Mouse (Mus musculus) embryo, embryonic 11.5 days (tissue): Measurements from ENCODE around the gene Shc3.

Experiments used
- DNase-seq: peaks from one replicate; pipeline ENCODE4 v3.0.0-alpha.2; 2012; ENCODE audit warnings: low read depth, low spot score

The Shc3 gene

DNA sequence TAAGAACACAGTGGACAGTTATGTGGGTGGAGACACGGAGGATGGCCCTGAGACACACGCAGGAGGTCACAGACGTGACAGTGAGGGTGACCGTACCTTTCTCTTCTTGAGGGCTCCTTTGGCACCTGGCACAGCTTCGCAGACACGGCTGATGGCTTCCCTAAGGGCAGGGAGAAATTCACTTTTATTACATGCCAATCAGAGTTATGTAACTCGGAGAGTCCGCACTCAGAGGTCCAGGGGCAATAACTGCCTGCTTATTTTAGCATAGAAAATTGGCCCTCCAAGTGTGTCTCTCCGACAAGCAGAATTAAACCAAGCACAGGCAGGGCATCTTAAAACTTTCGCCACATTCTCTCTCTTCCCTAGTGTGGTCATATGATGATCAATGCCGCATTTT lies 86.4 kb downstream of the Shc3 start:
- no peak for DNase-seq

DNA sequence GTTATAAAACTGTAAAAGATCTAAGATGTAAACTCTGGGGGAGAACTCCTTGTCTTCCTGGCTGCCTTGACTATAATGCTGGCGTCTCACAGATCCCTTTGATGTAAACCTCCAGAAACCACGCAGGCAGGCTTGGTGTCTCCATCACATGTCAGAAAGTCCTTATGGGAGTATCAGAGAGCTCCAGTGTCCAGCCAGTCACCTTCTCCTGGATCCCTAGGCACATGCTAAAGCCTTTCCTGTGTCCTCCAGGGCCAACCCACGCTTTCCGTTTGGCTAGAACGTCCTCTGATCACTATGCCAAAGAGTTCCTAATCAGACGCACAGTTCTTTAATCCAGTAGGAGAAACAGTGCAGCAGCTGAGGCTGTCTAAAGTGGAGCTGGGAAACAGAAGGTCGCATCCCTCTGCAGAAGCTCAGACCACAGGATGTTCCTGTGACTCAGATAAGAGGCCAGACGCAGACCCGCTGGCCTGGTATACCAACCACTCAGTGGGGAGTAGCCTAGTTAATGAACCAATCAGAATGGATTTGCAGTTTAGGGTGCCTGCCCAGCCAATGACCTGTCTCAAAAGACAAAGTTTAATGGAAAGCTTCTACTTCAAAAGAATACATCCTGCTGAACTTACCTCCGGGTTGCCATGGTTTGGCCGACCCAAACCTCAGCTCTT lies 88.7 kb downstream of the Shc3 start:
- DNase-seq, result no peak

DNA sequence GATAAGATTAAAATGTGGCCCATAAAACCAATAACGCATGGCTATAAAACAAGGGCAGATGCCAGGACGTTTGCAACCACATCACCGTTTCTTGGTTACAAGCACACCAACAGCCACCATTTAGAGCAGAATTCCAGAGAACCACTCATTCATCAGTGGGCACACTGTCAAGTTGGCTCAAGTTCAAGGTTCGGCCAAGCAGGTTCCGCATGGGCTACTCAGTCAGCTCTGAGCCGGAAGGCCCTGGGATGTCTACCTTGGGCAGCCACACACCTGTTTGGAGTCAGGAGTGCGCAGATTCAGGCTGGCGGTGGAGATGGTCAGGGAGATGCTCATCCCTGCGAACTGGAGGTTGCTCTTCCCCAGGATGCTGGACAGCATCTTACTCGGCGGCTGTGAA lies 89.4 kb downstream of the Shc3 start:
- DNase-seq, result no peak

DNA sequence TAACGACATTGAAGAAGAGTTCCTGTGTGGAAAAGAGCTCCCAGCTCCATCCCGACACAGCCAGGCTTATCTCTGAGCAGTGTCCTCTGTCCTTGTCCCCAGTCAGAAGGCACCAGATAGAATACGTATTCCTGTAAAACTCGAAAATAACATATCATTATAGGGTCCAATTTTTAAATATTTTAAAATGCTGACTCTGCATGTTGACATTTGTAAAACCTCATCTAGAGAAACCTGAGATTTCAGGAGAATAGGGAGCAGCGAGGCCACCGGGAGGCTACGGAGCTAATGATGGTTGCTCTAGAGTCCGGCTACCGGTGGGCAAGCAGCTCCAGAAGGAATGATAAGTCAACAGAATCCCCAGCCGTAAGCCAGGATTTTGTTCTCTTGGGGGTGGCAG lies 92.2 kb downstream of the Shc3 start:
- no peak for DNase-seq

DNA sequence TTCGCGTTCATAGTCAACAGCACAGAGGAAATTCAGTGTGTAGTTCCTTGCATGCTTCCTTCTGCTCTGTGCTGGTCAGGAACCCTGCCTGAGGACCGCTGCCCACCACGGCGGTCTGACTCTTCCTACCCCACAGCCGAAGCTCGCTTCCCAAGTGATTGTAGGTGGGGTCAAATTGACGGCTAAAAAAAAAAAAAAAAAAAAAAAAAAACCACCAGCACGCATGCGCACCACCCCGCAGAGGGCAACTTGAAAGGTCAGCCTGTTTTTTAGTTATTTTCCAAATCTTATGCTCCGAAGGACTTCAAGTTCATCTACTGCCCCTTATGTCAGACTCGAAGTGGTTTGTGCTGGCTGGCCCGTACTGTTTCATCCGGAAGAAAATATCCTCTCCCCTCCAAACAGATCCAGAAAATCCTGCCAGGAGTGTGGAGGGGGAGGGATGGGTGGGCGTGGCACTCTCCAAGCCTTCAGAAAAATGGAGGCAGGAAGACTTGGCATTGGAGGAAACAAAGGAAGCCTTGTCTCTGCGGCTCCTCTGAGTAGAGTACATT lies 100.4 kb downstream of the Shc3 start:
- DNase-seq, result no peak

DNA sequence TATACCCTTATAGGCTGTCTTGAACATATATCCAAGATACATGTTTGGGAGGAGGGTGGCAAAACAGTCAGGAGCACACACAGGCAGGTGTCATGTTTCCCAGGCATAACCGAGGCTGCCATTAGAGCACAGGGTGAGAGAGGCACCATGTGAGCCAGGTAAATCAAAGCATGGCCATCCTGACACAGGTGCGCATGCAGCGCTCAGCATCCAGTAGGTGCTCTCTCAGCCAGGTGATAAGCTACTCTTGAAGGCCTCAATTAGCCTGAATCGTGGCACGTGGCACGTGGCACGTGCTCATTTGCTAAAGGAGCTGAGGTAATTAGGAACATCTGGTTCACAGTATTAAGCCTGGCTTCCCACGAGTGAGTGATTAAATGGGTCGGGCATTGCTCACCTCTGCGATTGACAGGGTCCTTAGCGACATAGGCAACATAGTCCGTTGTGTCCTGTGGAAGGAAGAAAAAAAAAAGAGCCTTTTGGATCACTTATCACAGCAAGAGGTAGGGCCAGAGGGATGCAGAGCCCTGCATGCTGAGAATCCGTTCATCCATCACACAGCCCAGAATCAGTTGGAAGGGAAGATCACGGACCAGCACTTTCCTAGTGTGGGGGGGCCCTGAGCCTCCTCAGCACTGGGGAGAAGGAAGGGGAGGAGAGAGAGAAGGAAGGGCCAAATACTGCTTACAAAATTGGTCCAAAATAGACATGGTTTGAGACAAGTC lies 102.9 kb downstream of the Shc3 start:
- no peak for DNase-seq

DNA sequence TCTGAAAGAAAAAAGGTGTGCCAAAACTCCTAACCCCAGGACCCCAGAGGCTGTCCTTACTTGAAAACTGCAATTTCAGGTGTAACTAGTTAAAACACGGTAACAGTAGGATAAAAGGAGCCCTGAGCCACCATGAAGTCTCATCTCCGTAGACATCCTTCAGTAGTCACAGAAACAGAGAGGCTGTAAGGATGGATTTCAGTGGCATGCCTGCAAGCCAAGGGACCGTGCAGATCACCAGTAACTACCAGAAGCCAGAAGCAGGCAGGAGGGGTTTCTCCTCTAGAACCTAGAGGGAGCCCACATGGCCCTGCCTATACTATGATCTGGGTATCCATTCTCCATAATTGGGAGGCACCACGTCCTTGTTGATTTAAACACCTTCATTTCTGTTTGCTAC lies 104.9 kb downstream of the Shc3 start:
- no peak for DNase-seq

DNA sequence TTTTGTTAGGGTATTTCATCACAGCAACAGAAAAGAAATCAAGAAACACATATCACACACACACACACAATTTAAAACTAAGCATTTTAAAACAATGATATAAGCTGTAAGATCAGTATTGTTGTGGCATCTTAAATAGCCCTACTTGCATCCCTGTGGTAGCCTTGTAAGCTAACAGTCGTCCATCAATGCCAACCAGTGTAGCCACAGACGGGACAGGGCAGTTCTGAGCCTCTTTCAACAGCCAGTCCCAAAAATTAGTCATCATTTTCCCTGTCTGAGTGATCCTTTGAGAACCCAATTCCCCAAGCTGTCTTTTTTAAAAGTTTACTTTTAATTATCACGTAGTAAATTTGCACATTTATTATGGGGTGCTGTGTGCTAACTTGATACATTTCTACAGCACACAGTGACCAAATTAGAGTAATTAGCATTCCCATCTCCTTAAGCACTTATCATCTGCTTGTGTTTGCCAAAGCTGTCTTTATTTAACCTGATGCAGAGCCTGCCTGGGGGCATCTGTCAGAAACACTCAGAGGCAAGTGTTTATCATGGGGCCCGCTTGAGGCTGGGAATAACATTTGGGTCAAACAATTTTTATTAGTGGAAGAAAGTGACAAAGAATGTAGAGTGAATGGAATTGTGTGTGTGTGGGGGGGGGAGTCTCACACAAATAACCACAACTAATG lies 112.9 kb downstream of the Shc3 start:
- no peak for DNase-seq

DNA sequence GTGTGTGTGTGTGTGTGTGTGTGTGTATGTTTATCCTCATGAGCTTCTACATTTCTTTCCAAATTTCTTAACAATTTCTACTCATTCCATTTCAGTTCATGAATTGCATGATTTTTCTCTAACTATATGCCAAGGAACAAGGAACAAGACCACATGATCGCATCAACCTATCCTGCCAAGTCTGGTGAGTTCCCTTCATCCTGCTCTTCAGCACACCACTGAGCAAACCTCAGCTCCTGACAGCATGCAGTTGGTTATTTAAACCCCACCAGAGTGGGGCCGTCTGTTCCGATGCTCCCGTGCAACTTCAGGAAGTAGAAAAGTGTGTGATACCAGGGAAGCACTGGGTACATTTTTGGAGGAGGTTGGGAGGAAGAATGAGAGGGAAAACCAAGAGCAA lies 122.7 kb downstream of the Shc3 start:
- no peak for DNase-seq

DNA sequence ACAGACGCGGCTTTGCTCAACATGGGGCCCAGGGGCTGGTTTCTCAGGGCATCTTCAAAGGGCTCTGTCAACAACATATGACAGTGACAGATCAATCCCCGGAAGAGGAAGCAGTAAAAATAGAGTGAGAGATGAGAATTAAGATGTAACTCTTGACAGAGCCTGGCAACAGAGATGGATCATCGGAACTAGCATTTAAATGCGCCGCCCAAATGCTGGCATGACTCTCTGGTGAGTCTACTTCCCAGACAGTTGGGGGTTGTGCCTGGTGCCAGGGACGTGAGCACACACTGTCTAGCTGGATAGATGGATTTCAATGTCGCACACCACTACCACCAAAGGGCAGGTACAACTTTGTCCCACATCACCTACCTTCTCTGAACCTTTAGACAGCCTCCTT lies 126.3 kb downstream of the Shc3 start:
- no peak for DNase-seq

DNA sequence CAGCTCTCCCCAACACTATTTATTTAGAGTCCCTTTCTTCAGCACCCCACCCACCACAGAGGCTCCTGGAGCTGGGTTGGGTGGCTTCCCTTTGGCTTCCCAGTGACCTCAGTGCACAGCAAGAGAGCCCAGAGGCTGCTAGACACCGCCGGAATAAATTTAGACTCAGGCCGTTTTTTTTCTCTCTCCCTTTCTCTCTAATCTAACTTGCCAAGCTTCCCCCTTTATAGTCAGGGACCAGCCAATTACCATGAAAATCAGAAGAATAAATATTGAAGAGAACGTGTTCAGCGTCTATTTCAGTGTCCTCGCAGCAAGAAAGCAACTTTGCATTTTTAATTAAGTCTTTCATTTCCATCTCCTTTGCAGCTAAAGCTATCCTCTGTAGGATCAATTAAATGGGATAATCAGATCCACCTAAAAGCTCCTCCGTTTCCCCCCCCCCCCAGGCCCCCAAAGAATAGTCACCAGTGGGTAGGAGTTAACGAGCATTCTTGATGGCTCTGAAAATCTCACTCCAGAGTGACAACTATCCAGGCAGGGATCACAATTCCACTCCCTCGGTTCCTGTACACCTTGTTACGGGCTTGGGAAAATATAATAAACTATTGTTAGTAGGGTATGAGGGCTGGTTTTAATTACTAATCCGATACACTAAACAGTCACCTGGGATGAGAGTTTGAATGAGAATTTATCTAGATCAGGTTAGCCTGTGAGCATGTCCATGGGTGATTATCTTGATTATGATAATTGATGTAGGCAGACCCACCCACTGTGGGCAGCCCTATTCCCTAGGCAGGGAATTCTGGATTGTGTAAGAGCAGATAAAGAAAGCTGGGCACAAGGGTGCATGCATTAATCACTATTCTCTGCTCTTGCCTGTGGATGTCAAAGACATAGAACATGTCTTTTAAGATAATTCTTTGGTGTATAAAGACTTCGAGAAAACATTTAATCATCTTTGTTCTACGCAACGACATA lies 131.8 kb downstream of the Shc3 start:
- no peak for DNase-seq

DNA sequence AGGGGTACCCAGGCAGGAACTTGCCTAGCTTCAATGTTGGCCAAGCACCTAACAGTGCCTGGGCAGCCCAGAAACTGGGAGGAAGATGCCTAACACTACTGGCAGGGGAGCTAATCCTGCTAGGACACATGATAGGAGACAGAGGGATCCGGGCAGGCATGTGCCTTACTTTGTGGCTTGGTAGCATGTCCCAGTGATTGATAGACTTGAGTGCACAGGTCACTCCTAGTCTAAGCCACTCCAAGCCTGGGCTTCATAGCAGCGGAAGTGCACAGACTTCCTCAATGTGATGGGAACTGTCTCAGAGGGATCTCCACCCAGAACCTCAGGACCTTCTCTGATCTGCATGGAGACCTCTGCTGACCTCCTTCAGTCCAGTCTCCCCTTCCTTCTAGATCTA lies 134.1 kb downstream of the Shc3 start:
- DNase-seq, result no peak

DNA sequence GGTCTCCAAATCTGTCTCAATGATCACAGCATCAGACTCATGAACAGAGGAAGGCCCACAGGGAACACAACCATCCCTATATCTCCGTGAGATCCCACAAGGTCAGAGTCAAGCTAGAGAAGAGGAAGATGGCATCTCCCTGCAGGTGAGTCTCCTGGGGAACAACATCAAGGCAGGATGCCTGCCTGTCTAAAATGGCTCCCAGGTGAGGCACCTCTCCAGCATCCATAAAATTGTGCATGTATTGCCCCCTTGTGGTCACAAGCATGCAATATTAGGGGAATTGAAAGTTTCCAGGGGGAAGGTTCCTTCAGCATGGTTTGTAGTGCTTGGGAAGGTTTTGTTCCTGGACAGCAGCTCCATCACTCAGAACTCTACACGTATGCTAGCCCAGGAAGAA lies 134.8 kb downstream of the Shc3 start:
- no peak for DNase-seq

DNA sequence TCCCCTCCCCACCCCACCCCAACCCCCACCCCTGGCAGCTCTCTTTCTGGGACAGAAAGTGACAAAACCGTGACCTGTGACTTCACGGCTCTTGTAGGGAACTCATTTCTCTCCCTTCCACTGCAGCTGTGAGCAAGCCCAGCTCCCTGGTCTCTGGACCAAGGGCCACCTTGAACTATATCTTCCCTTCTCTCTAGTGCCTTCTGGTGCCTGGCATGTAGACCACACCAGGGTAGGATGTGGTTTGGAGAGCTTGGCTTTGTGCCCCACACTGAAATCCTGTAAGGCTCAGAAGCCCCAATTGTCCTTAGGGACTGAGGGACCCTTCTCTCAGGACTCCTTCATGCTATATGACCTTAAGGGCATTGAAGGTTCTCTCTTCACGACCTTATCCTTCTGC lies 135.8 kb downstream of the Shc3 start:
- no peak for DNase-seq

DNA sequence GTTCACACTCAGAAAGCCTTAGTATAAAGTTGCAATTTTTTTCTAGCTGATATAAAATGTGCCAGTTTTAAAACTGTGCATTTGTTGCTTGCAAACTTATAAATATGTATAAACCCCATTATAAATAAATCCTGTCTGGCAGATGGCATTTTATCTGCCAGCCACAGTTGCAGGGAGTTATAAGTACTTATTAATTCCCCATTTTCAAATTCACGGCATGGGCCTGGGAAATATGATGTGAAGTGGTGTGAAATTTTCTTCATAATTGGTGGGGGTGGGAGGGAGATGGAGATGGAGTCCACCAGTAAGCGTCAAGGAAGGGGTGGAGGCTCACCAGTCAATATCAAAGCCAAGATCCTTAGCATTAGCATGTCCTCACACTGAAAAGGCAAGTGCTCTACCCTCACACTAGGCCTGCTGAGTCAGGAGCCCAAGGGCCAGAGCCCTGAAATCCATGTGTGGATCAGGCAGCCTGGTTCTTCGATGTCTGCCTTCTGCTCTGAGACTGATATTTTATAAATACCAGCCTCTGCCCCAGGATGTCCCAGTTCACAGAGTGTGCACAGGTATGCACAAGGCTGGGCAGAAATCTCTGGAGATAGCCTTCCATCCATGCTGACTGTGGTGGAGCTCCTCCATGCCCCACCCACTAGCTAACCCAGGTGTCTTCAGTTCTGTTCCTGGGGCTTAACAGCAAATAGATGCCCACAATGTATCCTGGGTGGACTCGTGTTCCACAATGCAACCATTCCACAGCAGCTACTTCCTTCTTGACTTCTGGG lies 143.4 kb downstream of the Shc3 start:
- no peak for DNase-seq

DNA sequence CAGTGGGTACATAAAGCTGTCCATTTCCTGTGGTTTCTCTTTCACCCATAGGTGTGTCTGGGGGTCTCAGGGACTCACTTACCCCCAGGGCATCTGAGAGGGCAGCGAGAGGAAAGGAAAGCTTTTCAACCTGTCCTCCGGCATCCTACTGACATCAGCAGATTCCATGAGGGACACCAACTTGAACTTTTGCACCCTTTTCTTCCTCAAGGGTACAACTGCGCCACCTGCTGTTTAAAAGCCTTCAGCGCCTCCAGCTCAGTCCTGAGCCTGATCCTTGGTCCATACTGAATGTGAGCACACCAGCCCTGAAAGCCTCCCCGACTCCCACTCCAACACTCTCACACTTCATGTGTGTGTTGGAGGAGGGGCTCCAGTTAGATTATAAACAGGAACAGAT lies 144.6 kb downstream of the Shc3 start:
- peak; percentile 56 for DNase-seq

DNA sequence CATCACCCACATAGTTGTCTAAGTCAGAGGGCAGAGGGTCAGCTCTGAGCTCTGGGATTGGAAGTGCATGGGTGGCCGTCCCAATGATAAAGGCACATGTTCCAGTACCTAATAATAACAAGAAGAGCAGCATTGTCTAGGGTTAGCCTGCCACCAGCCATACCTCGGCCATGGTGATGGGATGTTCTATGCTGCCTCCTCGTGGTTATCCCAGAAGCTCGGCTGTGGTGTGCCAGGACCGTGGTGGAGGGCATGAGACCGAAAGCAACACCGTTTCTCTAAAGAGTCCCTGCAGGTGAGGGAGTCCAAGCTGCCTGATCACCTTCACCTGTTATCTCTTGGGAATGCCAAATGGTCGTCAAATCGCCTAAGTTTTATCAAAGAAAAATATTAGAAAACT lies 145.6 kb downstream of the Shc3 start:
- no peak for DNase-seq

DNA sequence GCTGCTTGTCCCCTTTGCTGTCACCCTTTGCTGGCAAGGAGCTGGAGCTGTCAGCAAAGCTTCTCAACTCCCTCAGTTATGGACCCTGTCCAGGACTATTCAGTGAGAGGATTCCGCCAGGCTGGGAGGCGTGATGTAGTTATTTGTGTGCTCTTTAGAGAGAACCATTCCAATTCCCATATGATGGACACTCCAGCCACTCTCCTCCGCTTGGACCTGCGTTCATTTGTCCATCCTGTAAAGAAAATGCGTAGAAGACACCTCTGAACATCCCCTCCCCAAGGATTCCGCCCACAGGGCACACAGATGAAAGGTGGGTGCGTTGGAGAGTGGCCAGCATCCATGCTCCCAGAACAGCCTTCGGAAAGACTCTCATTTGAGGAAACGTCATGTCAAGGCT lies 148.4 kb downstream of the Shc3 start:
- no peak for DNase-seq

DNA sequence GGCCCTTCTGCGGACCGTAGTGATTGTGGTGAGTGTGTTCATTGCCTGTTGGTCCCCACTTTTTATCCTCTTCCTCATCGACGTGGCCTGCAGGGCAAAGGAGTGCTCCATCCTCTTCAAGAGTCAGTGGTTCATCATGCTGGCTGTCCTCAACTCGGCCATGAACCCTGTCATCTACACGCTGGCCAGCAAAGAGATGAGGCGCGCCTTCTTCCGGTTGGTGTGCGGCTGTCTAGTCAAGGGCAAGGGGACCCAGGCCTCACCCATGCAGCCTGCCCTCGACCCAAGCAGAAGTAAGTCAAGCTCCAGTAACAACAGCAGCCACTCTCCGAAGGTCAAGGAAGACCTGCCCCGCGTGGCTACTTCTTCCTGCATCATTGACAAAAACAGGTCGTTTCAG lies 149.7 kb downstream of the Shc3 start:
- DNase-seq, result no peak

DNA sequence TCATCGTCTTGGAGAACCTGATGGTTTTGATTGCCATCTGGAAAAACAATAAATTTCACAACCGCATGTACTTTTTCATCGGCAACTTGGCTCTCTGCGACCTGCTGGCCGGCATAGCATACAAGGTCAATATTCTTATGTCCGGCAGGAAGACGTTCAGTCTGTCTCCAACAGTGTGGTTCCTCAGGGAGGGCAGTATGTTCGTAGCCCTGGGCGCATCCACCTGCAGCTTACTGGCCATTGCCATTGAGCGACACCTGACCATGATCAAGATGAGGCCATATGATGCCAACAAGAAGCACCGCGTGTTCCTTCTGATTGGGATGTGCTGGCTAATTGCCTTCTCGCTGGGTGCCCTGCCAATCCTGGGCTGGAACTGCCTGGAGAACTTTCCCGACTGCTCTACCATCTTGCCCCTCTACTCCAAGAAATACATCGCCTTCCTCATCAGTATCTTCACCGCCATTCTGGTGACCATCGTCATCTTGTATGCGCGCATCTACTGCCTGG lies 150.2 kb downstream of the Shc3 start:
- DNase-seq, result no peak
